Mouse (Mus musculus): ENCODE data around the gene Mettl24.

Mettl24 gene

DNA sequence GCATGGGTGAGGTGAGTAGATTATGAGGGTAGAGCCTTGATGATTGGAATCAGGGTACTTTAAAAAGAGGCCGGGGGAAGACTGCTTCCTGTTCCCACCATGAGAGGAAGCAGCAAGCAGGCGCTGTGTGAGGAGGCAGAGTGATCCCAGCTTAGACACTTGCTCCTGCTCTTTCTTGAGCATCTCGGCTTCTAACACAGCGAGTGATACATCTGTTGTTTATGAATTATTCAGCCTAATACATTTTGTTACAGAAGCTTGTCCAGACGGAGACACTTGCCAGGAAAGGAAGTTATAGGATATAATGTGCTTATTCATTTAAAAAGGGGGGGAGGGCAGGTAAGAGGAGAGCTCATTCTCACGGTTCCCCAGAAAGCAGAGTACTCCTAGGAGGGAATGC is 142.9 kb downstream of the Mettl24 start:
- no peak for DNase-seq

DNA sequence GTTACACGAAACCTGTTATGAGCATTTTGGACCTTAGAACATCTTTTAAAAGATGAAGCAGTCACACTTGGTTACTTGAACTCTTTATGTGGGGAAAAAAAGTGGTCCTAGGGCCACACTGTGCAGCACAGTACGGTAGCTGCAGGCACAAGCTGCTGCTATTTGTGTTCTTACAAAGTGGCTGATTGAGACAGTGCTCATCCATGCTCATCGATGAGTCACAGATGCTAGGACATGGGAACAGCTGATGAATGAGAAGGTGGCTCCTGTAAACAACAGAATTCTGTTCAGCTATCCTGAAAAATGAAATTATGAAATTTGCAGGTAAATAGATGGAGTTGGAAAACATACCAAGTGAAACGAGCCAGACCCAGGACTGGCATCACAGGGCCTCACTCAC is 144.6 kb downstream of the Mettl24 start:
- no peak for DNase-seq

DNA sequence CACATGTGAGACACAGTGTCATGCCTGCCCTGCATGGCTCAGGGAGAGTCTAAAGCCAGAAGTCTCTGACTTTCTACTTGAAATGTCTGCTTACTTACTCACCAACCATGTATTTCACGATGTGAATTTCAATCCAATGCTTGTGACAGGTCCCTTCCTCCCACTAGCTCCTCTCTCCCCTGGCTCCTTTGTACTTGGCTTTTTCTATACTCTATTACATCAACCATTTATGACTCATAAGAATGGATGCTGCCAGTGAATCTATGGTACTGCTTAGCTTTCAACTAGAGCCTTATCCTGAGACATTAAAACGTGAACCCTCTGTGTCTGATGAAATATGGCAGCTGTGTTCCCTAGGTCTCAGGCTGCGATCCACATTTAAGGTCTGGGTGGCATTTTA is 147.2 kb downstream of the Mettl24 start:
- DNase-seq, result no peak

DNA sequence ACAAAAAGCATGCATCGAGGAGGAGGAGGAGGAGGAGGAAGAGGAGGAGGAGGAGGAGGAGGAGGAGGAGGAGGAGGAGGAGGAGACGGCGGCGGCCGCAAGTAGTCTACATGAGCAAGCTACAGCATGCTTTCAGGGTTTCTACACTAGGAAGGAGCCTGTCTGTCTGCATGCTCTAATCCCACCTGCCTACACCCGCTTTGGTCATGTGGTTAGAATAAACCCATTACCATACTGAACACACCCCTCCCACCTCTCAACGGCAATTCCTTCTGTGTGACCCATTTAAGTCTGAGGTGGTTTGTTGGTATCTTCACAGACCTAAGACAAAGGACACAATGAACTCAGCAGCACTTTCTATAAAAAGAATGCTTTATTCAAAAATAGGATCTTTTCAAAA is 148.2 kb downstream of the Mettl24 start:
- no peak for DNase-seq

DNA sequence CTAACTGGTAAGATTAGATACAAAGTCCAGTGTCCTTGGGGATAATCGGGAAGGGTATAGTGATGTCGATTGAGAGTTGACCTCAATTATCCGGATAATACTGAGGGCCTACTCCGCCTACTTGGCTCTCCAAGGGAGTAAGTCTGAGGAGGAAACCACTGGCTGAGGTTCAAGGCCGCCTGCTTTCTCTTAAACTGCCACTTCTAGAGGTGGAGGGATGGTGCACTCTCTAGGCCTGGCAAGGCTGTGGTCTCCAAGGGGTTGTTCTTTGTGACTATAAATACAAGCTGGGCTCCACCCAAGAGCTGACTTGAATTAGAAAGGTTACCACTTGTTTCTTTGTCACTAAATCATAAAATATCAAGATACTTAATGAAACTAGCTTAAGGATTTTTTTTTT is 157.0 kb downstream of the Mettl24 start:
- no peak for DNase-seq

GRCm38 (mm10) chr10:40843841-40844240 is 160.8 kb downstream of the Mettl24 start:
- DNase-seq, result no peak

DNA sequence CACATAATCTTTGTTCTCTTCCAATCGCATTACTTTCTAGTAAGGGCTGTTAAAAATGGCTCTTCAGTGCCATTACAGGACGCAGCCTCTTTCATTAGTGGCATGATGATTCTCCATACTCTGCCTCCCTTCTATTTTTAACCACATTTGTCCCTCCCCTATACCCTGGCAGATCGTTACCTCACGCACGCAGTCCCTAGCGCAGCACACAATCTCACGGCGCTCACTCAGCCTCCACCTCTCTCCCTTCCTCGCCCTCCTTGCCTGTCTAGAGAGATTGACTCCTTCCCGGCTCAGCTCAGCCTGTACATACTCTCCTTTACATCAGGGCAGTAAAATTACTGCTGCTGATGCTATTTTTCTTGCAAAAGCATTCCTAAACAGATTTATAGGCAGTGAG is 161.5 kb downstream of the Mettl24 start:
- DNase-seq, result no peak

DNA sequence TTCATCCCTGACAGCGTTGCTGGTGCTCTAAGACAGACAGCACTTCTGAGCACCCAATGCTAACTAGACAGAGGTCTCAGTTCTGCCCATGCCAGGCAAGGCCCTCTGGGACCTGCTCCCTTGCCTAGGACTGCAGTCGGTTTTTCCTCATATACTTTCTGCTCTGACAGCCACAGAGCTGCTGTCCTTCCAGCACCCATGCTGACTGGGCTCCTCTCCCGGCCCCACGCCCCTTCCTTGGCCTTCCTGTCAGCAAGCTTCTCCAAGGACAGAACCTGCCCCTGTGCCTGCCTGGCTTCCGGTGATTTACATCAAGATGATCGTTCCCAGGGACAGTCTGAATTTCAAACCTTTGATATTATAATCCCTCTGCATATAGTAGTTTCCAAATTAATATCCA is 162.5 kb downstream of the Mettl24 start:
- DNase-seq, result no peak

GRCm38 (mm10) chr10:40847176-40847874 is 164.2 kb downstream of the Mettl24 start:
- DNase-seq, result peak; percentile 94

GRCm38 (mm10) chr10:40850644-40851043 is 167.6 kb downstream of the Mettl24 start:
- DNase-seq, result no peak

GRCm38 (mm10) chr10:40851138-40851537 is 168.1 kb downstream of the Mettl24 start:
- DNase-seq, result no peak

- DNase-seq, result no peak
Observed at GRCm38 (mm10) chr10:40855616-40856015, 172.5 kb downstream of the Mettl24 start.

DNA sequence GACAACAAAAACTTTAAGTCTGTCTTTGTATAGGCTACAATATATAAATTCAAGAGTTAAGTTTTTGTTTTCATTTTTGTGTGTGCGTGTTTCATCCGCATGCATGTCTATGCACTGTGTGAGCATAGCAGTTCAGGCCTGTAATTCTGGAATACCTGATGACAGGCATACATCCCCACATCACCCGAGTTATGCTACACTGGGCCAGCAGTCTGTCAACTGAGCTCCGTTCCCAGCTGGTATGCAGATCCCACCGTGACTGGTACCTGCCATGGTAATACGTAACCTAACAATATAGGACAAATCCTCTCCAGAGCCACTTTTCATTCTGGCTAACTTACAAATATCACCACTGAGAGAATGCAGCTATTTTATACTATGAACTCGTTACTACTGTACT is 173.6 kb downstream of the Mettl24 start:
- DNase-seq, result no peak

DNA sequence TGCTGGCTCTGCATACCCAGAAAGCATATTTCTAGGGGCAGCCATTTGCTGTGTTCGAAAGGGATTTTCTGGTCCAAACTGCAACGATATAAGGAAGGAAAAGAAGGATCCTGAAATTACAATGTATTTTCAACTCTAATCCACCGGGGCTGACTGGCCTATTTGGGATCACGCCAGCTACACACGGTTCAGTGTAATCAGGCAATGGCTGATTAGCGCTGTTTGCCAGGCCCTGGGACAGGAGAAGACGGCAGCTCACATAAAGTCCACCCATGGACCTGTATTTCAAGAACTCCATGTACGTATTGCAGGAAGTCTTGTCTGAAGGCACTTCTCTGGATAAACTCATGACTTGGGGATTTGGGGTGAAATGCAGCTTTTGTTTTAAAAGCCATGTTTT is 174.5 kb downstream of the Mettl24 start:
- peak; percentile 86 for DNase-seq

All from cerebellum, adult 9-10 months (tissue).